Mouse (Mus musculus) bone marrow macrophage, adult 2 months (primary cell): ENCODE measurements around the gene Gm20388.

Experiments used
- CTCF ChIP-seq: IDR thresholded peaks from 2 replicates; pipeline ENCODE4 v1.5.1; 2012; ENCODE audit warnings: low read depth, mild to moderate bottlenecking, low read length, moderate library complexity
- POLR2A ChIP-seq: IDR thresholded peaks from 2 replicates; pipeline ENCODE4 v1.6.1; 2012; ENCODE audit warnings: mild to moderate bottlenecking, low read depth, low read length, borderline replicate concordance

GRCm38 (mm10) chr8:122912871-122913270 lies 3002.2 kb downstream of the Gm20388 start:
- TF ChIP-seq CTCF (no peak), POLR2A (no peak)
